Mouse (Mus musculus) forebrain, embryonic 12.5 days (tissue): ENCODE results near the gene Mgat5. TPM values are rescaled to one million over a fixed set of nuclear protein-coding genes. Genes with fewer than 3 reads are reported as not detected.
A peak's percentile ranks its signal among the peaks of the same experiment; 100 is the strongest.

ENCODE experiments used
- ATAC-seq: fragments of 200-750 bp; cut with Nextera tagmentation; 2 replicates; pipeline ENCODE4 v1.8.0; 2017; ENCODE audit warnings: moderate TSS enrichment; ENCODE audit not compliant: low FRiP score
- H3K27ac ChIP-seq: fragments of 300-500 bp; sonication (generic); 2 replicates; pipeline ENCODE4 v1.5.1; 2016; ENCODE audit warnings: mild to moderate bottlenecking
- H3K27me3 ChIP-seq: fragments of 300-500 bp; sonication (generic); 2 replicates; pipeline ENCODE4 v1.6.1; 2016; ENCODE audit warnings: mild to moderate bottlenecking
- H3K36me3 ChIP-seq: fragments of 300-500 bp; sonication (generic); replicated peaks from 2 replicates; pipeline ENCODE4 v1.6.1; 2016; ENCODE audit warnings: mild to moderate bottlenecking
- H3K4me1 ChIP-seq: fragments of 300-500 bp; sonication (generic); 2 replicates; pipeline ENCODE4 v1.6.1; 2016
- H3K4me2 ChIP-seq: fragments of 300-500 bp; sonication (generic); 2 replicates; pipeline ENCODE4 v1.6.1; 2016; ENCODE audit warnings: mild to moderate bottlenecking, moderate library complexity
- H3K4me3 ChIP-seq: fragments of 300-500 bp; sonication (generic); replicated peaks from 2 replicates; pipeline ENCODE4 v1.5.1; 2016; ENCODE audit warnings: mild to moderate bottlenecking
- H3K9ac ChIP-seq: fragments of 300-500 bp; sonication (generic); 2 replicates; pipeline ENCODE4 v1.6.1; 2016; ENCODE audit warnings: mild to moderate bottlenecking
- H3K9me3 ChIP-seq: fragments of 300-500 bp; sonication (generic); 2 replicates; pipeline ENCODE4 v1.6.1; 2016
- WGBS: fragments of 180-500 bp; shearing (Covaris S2); methylation state at CpG from one replicate; pipeline ENCODE4 v1.1.7; 2016; 5-methylcytosine and 5-hydroxymethylcytosine counted together
- polyA plus RNA-seq: library from polyadenylated mRNA; unstranded; fragments of >200 nt; fragmentation: Nextera tagmentation; extraction: Ambion mirVana; gene quantifications from 2 replicates; pipeline ENCODE4 v1.2.1, GENCODE M21; 2016

The Mgat5 gene
- polyA plus RNA-seq, 1 experiment from 2014 or later: 9.7 TPM

DNA sequence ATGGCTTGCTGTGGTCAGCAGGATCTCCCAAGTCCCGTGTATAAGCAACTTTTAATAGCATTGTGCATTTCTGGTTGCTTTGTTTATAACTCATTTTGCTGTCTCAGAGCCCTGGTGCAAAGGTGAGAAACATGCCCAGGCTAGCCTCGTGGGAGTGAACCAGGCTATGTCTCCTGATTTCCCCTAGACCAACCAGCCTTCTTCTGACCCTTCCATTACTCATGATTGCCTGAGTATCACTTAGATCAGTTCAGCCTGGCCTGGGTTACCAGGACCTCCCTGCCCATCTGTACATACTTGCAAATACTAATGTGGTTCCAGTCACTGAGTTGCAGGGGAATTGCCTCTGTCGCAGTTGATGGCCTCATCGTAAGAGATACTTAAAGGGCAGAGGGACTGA is 14.8 kb downstream of the Mgat5 start:
- Histone ChIP-seq H3K27ac (no peak overlapping the region), H3K36me3 (no peaks in the 10 kb centered on the region), H3K4me1 (peaks cover 9% of the 10 kb centered on the region), H3K9me3 (no peaks in the 10 kb centered on the region), H3K9ac (no peak overlapping the region), H3K4me3 (no peak overlapping the region), H3K4me2 (no peak overlapping the region), H3K27me3 (no peaks in the 10 kb centered on the region)
- no peak for ATAC-seq
- 89% methylated on average over 4 of the region's 4 CpGs for WGBS

DNA sequence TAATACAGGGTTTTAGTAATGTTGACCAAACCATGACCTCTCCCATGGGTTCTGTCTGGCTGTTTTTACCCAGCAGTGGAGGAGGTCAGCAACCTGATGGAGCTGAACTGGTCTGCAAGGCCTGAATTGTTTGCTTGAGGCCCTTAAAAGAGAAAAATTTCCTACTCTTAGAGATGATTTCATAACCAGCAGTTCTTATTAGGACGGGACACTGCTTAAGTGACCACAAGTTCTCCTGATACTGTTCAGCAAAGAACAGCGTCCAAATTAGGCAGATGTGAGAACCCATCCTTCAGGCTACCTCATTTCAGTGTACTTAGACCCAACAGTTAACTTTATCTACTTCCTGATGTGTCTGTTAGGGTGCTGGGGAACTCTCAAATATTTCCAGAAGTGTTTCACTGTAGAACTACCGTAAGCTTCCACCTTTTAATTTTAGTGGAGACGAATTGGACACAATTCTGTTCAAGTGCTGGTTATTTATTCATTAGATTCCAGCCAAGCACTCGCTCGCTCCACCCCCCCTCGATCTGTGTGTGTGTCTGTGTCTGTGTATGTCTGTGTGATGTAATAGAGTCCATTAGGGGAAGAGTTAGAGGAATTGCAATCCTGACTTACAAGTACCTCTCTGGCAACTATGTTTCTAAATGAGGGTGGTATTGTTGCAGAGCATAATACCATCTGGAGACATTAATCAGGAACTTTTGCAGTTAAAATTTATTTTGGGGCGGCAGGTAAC is 17.4 kb downstream of the Mgat5 start:
- WGBS: 90% methylated on average over 8 of the region's 8 CpGs
- Histone ChIP-seq H3K9me3 (no peaks in the 10 kb centered on the region), H3K36me3 (no peaks in the 10 kb centered on the region), H3K9ac (no peak overlapping the region), H3K27ac (no peak overlapping the region), H3K4me3 (no peak overlapping the region), H3K27me3 (no peaks in the 10 kb centered on the region), H3K4me2 (no peak overlapping the region), H3K4me1 (peaks cover 4% of the 10 kb centered on the region)
- no peak for ATAC-seq

DNA sequence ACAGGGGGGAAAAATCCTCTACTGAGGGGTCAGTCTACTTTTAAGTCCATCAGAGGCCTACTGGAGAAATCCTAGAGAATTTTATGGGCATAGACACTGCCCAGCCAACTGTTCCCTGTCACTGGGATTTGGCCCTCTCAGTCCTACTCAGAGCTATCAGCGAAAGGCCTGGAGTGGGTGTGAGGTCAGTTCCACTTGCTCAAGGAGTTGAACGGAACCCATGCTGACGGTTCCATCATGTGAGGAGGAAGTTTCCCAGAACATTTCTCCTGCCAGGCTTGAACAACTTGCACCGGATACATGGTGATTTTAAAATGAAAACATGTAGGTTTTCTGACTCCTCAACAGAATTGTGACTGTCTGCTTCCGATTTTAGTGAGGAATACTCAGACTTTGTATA is 20.2 kb downstream of the Mgat5 start:
- H3K4me3 ChIP-seq: no peak overlapping the region
- H3K9me3 ChIP-seq: no peaks in the 10 kb centered on the region
- no peak overlapping the region for H3K27ac ChIP-seq
- no peaks in the 10 kb centered on the region for H3K4me1 ChIP-seq
- H3K27me3 ChIP-seq: no peaks in the 10 kb centered on the region
- no peaks in the 10 kb centered on the region for H3K36me3 ChIP-seq
- H3K9ac ChIP-seq: no peak overlapping the region
- no peak overlapping the region for H3K4me2 ChIP-seq
- ATAC-seq: no peak
- 88% methylated on average over 5 of the region's 5 CpGs for WGBS

- H3K4me1 ChIP-seq: peaks cover 7% of the 10 kb centered on the region
- H3K9me3 ChIP-seq: no peaks in the 10 kb centered on the region
- no peak overlapping the region for H3K9ac ChIP-seq
- H3K27ac ChIP-seq: no peak overlapping the region
- 93% methylated on average over 2 of the region's 2 CpGs for WGBS
- no peak for ATAC-seq
- H3K27me3 ChIP-seq: no peaks in the 10 kb centered on the region
- H3K4me3 ChIP-seq: no peak overlapping the region
- H3K36me3 ChIP-seq: no peaks in the 10 kb centered on the region
- H3K4me2 ChIP-seq: no peak overlapping the region
Measured at GRCm38 (mm10) chr1:127229011-127229410, 24.2 kb downstream of the Mgat5 start.

GRCm38 (mm10) chr1:127230468-127230867 is 25.7 kb downstream of the Mgat5 start:
- Histone ChIP-seq H3K4me2 (no peak overlapping the region), H3K36me3 (no peaks in the 10 kb centered on the region), H3K9ac (no peak overlapping the region), H3K27ac (no peak overlapping the region), H3K9me3 (no peaks in the 10 kb centered on the region), H3K27me3 (no peaks in the 10 kb centered on the region), H3K4me1 (peaks cover 7% of the 10 kb centered on the region), H3K4me3 (no peak overlapping the region)
- WGBS: 82% methylated on average over 2 of the region's 2 CpGs
- ATAC-seq: no peak

DNA sequence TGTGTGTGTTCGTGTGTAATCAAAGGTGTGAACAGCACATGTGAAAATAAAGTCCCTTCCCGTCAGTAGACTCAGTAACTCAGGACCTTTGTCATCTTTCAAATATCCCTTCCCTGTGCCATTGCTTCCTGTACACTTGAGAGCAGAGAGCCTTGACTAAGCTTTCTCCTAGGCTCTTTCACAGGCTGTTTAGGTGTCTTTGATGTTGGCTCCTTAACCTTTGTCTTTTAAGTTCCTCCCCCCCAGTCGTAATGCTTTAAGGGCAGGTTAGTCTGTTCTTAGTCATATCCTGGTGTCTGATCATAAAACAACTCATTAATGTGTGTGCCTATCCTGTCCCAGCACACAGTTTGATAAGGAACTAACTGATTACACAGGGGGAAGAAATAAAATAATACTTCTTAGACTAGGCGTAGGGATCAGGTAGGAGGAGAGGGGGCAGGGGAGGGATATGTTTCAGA is 28.4 kb downstream of the Mgat5 start:
- ATAC-seq: no peak
- H3K4me2 ChIP-seq: no peak overlapping the region
- H3K4me3 ChIP-seq: no peak overlapping the region
- H3K27ac ChIP-seq: no peak overlapping the region
- 63% methylated on average over 4 of the region's 4 CpGs for WGBS
- no peaks in the 10 kb centered on the region for H3K27me3 ChIP-seq
- no peaks in the 10 kb centered on the region for H3K9me3 ChIP-seq
- H3K9ac ChIP-seq: no peak overlapping the region
- H3K4me1 ChIP-seq: peaks cover 7% of the 10 kb centered on the region
- H3K36me3 ChIP-seq: no peaks in the 10 kb centered on the region

DNA sequence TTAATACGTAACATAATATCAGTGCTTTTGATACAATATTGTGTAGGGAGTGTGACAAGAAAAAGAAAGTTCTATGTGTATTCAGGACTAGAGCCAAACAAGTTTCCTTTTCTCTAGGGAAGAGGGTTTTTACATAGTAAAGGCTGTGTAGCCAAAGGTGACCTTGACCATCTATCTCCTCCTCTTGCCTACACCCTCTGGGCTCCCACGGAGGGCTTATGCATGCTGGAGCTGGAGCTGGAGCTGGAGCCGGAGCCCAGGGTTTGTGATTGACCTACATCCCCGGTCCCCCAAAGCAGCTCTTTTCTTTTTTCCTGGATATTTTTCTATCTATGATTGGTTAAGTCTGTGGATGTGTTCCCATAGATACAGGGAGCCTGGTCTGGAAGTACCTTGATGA is 30.3 kb downstream of the Mgat5 start:
- 87% methylated on average over 4 of the region's 4 CpGs for WGBS

DNA sequence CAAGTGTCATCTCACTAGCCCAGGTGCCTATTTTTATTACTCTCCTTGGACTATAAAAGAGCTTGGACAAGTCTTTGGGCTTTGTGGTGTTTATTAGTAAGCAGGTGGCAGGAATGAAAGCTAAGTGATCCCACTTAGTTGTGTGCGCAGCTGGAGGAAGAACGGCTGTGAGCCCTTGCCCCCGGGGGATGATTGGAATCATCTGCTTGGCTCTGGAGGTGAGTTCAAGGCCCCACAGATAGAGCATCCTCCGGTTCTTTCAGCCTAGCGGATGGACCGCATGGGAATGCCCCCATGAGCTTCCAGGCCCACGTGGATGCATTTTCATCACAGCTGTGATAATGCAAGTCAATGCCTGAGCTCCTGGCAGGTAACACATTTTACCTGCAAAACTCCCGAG is 31.6 kb downstream of the Mgat5 start:
- 79% methylated on average over 8 of the region's 8 CpGs for WGBS

More for the DNA sequence above, 30.3 kb downstream of the Mgat5 start:
- no peaks in the 10 kb centered on the region for H3K27me3 ChIP-seq
- no peak overlapping the region for H3K4me3 ChIP-seq
- H3K9me3 ChIP-seq: no peaks in the 10 kb centered on the region
- ATAC-seq: no peak
- H3K4me1 ChIP-seq: peaks cover 23% of the 10 kb centered on the region
- no peak overlapping the region for H3K9ac ChIP-seq
- H3K4me2 ChIP-seq: no peak overlapping the region
- no peak overlapping the region for H3K27ac ChIP-seq
- no peaks in the 10 kb centered on the region for H3K36me3 ChIP-seq

DNA sequence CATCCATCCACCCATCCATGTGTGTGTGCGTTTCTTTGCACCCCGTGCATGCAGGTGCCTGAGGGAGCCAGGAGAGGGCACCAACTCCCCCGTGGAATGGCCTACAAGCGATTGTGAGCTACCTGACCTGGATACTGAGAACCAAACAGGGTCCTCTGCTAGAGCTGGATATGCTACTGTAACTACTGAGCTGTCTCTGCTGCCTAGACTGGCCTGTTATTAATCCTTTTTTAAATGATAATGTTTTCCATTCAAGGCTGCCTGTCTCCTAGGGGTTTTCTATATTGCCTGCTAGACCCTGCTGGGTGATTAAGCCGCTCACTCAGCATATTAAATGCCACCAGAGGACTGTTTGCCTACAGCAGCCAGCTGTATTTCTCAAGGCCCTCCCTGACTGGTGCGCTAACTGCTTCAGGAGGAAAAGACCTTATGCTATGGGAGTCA is 34.1 kb downstream of the Mgat5 start:
- H3K4me2 ChIP-seq: no peak overlapping the region
- peak; percentile 42 for ATAC-seq
- no peaks in the 10 kb centered on the region for H3K36me3 ChIP-seq
- no peak overlapping the region for H3K4me3 ChIP-seq
- H3K9me3 ChIP-seq: no peaks in the 10 kb centered on the region
- 0 out of 2 replicates have a peak overlapping the region, but pooled peaks have one; percentile 14 for H3K27ac ChIP-seq
- peaks cover 17% of the 10 kb centered on the region for H3K4me1 ChIP-seq
- WGBS: 32% methylated on average over 6 of the region's 6 CpGs
- H3K27me3 ChIP-seq: no peaks in the 10 kb centered on the region
- no peak overlapping the region for H3K9ac ChIP-seq

More for the DNA sequence above, 31.6 kb downstream of the Mgat5 start:
- H3K27me3 ChIP-seq: no peaks in the 10 kb centered on the region
- H3K36me3 ChIP-seq: no peaks in the 10 kb centered on the region
- H3K4me3 ChIP-seq: no peak overlapping the region
- H3K9me3 ChIP-seq: no peaks in the 10 kb centered on the region
- peaks cover 24% of the 10 kb centered on the region for H3K4me1 ChIP-seq
- no peak overlapping the region for H3K27ac ChIP-seq
- no peak for ATAC-seq
- H3K9ac ChIP-seq: no peak overlapping the region
- no peak overlapping the region for H3K4me2 ChIP-seq

- Histone ChIP-seq H3K27me3 (no peaks in the 10 kb centered on the region), H3K36me3 (no peaks in the 10 kb centered on the region), H3K4me3 (no peak overlapping the region), H3K4me2 (no peak overlapping the region), H3K9me3 (no peaks in the 10 kb centered on the region), H3K4me1 (peaks cover 17% of the 10 kb centered on the region), H3K27ac (no peak overlapping the region), H3K9ac (no peak overlapping the region)
- no peak for ATAC-seq
- 36% methylated on average over 6 of the region's 6 CpGs for WGBS
Measured at GRCm38 (mm10) chr1:127239914-127240313, 35.1 kb downstream of the Mgat5 start.

- 88% methylated on average over 15 of the region's 15 CpGs for WGBS
- H3K36me3 ChIP-seq: no peaks in the 10 kb centered on the region
- no peaks in the 10 kb centered on the region for H3K9me3 ChIP-seq
- no peak for ATAC-seq
- no peak overlapping the region for H3K9ac ChIP-seq
- H3K27me3 ChIP-seq: no peaks in the 10 kb centered on the region
- no peak overlapping the region for H3K27ac ChIP-seq
- H3K4me1 ChIP-seq: peaks cover 17% of the 10 kb centered on the region
- H3K4me2 ChIP-seq: no peak overlapping the region
- no peak overlapping the region for H3K4me3 ChIP-seq
Measured at GRCm38 (mm10) chr1:127242151-127242887, 37.5 kb downstream of the Mgat5 start.

- Histone ChIP-seq H3K27me3 (no peaks in the 10 kb centered on the region), H3K9ac (no peak overlapping the region), H3K4me2 (no peak overlapping the region), H3K9me3 (no peaks in the 10 kb centered on the region), H3K4me1 (peaks cover 17% of the 10 kb centered on the region), H3K27ac (no peak overlapping the region), H3K36me3 (no peaks in the 10 kb centered on the region), H3K4me3 (no peak overlapping the region)
- ATAC-seq: no peak
- 81% methylated on average over 6 of the region's 6 CpGs for WGBS
Measured at GRCm38 (mm10) chr1:127242888-127243588, 38.2 kb downstream of the Mgat5 start.
